Mouse (Mus musculus) lung, postnatal 36 days (tissue): ENCODE measurements around the gene Bbs10.

Experiments used
- DNase-seq: peaks from one replicate; pipeline ENCODE4 v3.0.0; 2022; ENCODE audit warnings: mixed read lengths

Gene Bbs10

DNA sequence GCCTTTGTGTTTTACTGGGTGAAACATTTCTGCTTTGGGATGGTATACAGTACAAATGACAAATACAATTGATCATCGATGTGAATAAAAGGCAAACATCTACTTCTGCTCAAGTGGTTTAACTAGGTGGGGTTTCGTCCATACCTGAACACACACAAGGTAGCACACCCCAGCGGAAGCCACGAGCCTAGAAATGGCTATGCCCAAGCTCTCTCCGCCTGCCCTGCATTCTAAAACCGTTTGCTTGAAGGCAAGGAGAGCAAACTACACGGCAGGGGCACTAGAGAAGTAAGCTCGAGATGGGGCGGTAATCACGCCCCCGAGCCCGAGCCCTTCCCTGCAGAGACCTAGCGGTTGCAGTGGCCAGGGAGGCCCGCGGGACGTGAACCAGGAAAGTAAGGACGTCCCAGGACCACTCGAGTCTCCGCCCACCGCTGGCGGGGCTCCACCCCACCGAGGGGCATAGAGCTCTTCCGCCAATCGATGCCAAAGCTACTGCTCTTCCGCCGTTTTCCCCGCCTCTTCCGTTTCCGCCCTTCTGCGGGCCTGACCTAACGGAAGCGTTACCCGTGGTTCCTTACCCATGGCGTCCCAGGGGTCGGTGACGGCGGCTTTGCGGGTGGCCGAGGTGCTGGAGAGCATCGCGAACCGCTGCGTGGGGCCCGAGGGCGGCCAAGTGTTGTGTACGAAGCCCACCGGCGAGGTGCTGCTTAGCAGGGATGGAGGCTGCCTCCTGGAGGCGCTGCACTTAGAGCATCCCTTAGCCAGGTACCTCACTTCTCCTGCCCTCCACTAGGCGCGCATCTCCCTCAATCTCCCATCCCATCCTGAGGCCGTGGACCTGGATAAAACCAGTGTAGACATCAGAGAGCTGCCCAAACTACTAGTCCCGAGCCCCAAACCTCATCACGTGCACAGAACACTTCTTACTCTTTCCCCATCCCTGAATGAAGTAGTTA is at the start of gene Bbs10:
Gene Bbs10, plus strand, starts transcription at position 540 of the 959 bp plus-strand sequence.
- DNase-seq = peak; percentile 98

GRCm38 (mm10) chr10:111250192-111250591 is 48.3 kb upstream of the Bbs10 start:
- no peak for DNase-seq

GRCm38 (mm10) chr10:111251666-111252065 is 46.8 kb upstream of the Bbs10 start:
- DNase-seq = no peak

- no peak for DNase-seq
Measured at GRCm38 (mm10) chr10:111255228-111255627, 43.3 kb upstream of the Bbs10 start.

DNA sequence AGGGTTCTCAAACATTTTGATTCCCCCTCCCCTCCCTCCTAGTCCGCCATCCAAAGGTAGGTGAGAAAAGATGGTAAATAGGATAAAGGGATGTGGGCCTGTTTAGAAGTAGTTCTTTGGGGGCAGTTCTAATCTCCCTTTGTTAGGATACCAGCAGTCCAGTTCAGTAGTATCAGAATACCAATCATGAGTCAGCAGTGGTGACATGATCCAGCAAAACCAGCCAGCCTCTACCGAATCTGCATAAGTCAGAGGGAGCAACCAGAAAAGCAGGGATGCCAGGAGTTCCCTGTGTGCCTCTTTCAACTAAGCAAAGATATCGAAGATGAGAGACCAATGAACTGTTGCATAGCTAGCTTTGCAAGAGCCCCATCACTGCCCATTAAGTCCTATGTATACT is 42.3 kb upstream of the Bbs10 start:
- DNase-seq = no peak

GRCm38 (mm10) chr10:111257358-111257757 is 41.1 kb upstream of the Bbs10 start:
- no peak for DNase-seq

- DNase-seq = no peak
Measured at GRCm38 (mm10) chr10:111258256-111258655, 40.2 kb upstream of the Bbs10 start.

DNA sequence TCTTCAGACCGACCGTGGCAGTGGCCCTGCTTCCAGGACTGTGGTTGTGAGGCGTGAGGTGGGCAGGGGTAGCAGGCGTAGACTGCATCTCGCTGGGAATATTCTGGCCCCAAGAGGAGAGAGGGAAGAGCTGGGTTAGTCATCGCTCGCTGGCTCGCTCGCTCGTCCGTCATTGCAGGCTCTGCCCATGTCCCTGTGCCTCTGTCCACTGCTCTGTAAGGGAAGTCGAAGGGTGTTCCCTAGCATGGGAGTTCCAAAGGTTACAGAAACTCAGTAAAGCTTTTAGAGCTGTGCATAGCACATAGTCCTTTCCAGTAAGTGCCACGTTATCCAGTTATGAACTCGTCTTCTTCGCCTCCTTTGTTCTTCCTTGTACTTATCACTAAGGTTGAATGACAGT is 26.8 kb upstream of the Bbs10 start:
- DNase-seq = peak; percentile 15

DNA sequence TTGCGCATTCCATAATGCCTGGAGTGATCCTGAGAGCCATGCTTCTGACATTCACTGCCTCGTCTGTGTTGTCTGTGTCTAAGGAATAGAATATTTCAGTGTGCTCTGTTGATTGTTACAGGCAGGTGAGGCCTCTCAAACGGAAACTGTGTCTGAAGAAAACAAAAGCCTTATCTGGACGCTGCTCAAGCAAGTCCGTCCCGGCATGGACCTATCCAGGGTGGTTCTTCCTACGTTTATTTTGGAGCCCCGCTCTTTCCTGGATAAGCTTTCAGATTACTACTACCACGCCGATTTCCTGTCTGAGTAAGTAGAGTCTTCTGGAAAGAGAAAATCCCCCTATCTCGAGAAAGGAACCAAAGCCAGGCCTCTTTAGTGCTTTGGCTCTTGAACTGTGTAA is 25.6 kb upstream of the Bbs10 start:
- peak; percentile 28 for DNase-seq

DNA sequence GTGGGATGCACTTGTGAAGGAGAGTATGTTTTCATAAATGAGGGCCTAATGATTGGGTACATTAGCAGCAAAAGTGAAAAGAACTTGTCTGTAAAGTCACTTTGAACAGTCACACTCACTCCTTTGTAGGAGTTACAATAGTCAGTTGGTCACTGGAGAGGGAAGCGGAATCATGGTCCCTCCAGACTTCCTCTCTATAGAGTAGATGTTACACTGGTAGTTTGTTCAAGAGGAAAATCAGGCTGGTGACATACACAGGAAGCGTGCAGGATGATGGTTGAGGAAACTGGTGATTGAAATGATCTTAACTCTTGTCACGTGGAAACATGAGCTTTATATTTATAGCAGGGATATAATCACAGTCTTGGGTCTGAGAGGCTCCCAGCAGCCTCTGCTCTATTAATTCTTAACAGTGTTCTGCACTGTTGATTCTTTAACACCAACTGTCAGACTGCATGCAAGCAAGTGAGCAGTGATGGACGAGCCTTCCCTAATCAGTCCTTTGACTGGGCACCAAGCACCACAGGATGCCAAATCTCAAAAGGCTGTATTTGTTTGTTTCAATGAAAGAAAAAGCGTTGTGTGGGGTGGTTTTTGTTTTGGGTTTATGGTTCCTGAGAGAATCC is 24.9 kb upstream of the Bbs10 start:
- DNase-seq = peak; percentile 5

- no peak for DNase-seq
Measured at GRCm38 (mm10) chr10:111275822-111276221, 22.7 kb upstream of the Bbs10 start.

- DNase-seq = no peak
Measured at GRCm38 (mm10) chr10:111297631-111298030, 848 bp upstream of the Bbs10 start.

GRCm38 (mm10) chr10:111299591-111299990 is 1.1 kb downstream of the Bbs10 start:
- peak; percentile 15 for DNase-seq

GRCm38 (mm10) chr10:111301041-111301440 is 2.6 kb downstream of the Bbs10 start:
- DNase-seq = no peak

- no peak for DNase-seq
Measured at GRCm38 (mm10) chr10:111302486-111302885, 4.0 kb downstream of the Bbs10 start.

- DNase-seq = no peak
Measured at GRCm38 (mm10) chr10:111308850-111309501, 10.5 kb downstream of the Bbs10 start.

GRCm38 (mm10) chr10:111313282-111313681 is 14.8 kb downstream of the Bbs10 start:
- no peak for DNase-seq

- DNase-seq = peak; percentile 67
Measured at GRCm38 (mm10) chr10:111314636-111315395, 16.3 kb downstream of the Bbs10 start.

DNA sequence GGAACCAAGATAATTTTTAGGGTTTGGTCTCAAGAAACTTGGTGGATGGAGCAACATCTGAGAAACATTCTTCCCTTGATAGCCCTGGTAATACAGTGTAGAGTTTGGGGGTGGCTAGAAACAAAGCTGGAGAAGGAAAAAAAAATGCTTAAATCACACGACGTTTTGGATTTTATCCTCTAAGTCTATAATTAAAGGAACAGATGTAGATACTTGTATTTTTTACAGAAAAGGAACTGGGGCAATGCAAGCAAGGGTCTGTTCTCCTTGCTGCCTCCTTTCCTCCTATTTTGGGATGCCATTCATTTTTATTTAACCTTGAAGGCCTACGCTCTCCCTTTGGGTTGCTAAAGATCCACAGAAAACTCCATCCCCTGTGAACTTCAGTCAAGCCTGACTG is 17.5 kb downstream of the Bbs10 start:
- no peak for DNase-seq

- DNase-seq = peak; percentile 37
Measured at GRCm38 (mm10) chr10:111318021-111318420, 19.5 kb downstream of the Bbs10 start.

DNA sequence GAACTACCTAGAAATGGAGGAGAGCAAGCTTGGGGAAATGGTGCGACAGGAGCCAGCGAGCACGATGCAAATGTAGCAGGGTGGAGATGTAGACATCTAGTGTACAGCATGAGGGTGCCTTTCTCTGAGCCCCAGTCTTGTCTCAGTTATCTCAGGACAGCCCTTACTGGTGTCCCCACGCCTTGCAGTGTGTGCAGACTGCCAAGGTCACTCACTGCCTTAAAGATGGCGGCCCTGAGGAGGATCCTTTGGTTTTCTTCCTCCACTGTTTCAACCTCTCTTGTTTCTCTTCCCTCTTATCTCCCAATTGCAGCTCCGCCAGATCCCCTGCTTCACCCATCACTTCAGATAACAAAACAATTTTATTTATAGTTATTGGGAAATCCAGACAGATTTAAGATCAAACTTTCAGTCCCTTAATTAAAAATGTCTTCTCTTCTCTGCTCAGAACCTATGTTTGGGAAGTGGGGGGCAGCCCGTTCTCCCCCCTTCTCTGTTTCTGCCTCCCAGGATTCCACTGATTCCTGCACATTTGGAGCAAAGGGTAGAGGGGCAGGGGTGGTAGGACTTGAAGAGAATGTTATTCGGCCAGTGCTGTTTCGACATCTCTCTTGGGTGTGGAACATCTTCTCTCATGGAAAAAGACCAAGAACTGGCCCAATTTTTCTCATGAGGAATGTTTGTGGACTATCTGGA is 20.5 kb downstream of the Bbs10 start:
- peak; percentile 56 for DNase-seq

- DNase-seq = no peak
Measured at GRCm38 (mm10) chr10:111320579-111320978, 22.1 kb downstream of the Bbs10 start.
